Mouse (Mus musculus) ES-E14 (cell line): ENCODE measurements around the gene Cox17.

Experiments
- CHD2 ChIP-seq: IDR thresholded peaks from 2 replicates; pipeline ENCODE4 v1.6.1; 2014; ENCODE audit warnings: mild to moderate bottlenecking, low read depth, low read length, inconsistent platforms
- HCFC1 ChIP-seq: IDR thresholded peaks from 2 replicates; pipeline ENCODE4 v1.6.1; 2012; ENCODE audit warnings: low read length, inconsistent platforms, borderline replicate concordance; ENCODE audit not compliant: insufficient read depth
- MAFK ChIP-seq: IDR thresholded peaks from 2 replicates; pipeline ENCODE4 v1.6.1; 2014; ENCODE audit warnings: mild to moderate bottlenecking, low read depth, low read length, inconsistent platforms; ENCODE audit not compliant: insufficient read depth
- ZC3H11A ChIP-seq: IDR thresholded peaks from 2 replicates; pipeline ENCODE4 v1.6.1; 2012; ENCODE audit warnings: low read depth, mild to moderate bottlenecking, inconsistent platforms, low read length, borderline replicate concordance
- ZNF384 ChIP-seq: IDR thresholded peaks from 2 replicates; pipeline ENCODE4 v1.6.1; 2012; ENCODE audit warnings: low read depth, low read length, inconsistent platforms

DNA sequence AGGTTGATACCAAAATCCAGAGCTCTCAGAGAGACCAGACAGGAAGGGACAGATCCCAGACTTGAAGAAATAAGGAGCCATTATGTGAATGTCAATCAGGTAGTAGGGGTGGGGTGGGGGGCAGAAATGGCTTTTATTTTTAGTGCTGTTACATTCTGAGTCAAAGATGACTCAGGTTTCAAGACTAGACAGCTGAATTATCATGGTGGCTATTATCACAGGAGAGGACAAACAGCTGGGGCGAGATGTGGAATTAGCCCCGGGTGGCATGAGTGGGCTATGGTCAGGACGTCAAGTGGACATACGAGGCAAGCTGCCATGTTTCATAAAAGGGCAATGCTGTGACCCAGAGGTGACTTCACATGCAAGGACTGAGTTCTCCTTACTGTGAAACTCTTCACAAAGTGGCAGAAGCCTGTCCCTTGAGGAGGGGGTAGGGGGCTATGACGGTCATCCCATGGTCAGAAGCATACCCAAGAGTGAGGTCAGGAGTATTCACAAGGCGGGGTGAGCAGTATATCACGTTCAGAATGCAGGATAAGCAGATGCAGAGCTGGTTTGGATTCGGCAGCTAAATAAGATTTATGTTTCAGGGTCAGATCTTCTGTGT is 42.6 kb downstream of the Cox17 start:
- no peak for TF ChIP-seq HCFC1
- no peak for TF ChIP-seq MAFK
- TF ChIP-seq ZC3H11A, result no peak
- no peak for TF ChIP-seq CHD2
- TF ChIP-seq ZNF384, result no peak
